Mouse (Mus musculus): ENCODE measurements around the gene Arhgap10.

DNA sequence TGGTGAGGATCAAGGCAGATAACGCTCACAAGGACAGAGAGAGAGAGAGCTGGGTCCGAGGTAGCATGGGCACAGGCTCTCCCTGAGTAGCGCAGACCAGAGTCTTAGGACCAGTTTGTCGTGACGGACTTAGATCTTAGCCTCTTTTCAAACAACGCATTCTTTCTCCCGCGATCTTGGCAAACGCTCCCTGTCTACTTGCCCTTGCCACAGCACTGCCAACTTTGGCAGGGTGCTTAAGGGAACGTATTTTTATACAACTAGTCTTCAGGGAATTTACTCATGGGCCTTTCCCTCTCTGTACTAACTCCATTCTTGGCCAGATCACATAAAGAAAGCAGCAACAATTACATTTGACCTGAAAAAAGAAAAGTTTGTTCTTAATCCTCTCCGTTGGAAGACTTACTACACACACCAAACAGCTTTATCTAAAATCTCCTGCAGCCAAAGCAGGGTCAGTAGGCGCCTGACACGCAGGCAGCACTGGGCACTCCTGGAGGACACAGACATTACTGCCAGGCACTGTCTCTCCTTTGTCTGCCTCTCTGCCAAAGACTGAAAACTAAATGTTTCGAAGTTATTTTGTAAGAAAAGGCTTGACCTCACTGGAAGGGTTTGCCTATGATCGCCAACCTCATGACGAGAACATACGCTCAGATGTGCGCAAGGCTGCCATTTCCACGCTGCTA, 109.1 kb downstream of the Arhgap10 start:
- TF ChIP-seq CTCF (IDR thresholded peaks at IDR 0.05; ENCODE audit: control insufficient read depth, insufficient read depth, insufficient read length) (no peak), MAX (IDR thresholded peaks at IDR 0.05) (no peak), MYOD1 (IDR thresholded peaks at IDR 0.05; ENCODE audit: control insufficient read depth, insufficient read length, low read depth) (no peak), CEBPB (IDR thresholded peaks at IDR 0.05; ENCODE audit: low read depth) (no peak), USF1 (IDR thresholded peaks at IDR 0.05; ENCODE audit: low read depth) (no peak), MYOG (IDR thresholded peaks at IDR 0.05; ENCODE audit: control insufficient read depth, extremely low read depth, insufficient read length) (no peak), FOSL1 (IDR thresholded peaks at IDR 0.05; ENCODE audit: insufficient read depth, low read length, poor library complexity, severe bottlenecking) (no peak)
